Mouse (Mus musculus) intestine, embryonic 15.5 days (tissue): ENCODE results near the gene Cdc40. TPM values are rescaled to one million over a fixed set of nuclear protein-coding genes. Genes with fewer than 3 reads are reported as not detected.

ENCODE experiments used
- ATAC-seq: fragments of 200-750 bp; cut with Nextera tagmentation; 2 replicates; pipeline ENCODE4 v1.8.0; 2017; ENCODE audit warnings: moderate TSS enrichment, moderate library complexity
- H3K27ac ChIP-seq: fragments of 300-500 bp; sonication (generic); 2 replicates; pipeline ENCODE4 v1.5.1; 2015; ENCODE audit warnings: mild to moderate bottlenecking, inconsistent platforms
- H3K27me3 ChIP-seq: fragments of 300-500 bp; sonication (generic); replicated peaks from 2 replicates; pipeline ENCODE4 v1.6.1; 2015; ENCODE audit warnings: inconsistent platforms
- H3K36me3 ChIP-seq: fragments of 300-500 bp; sonication (generic); 2 replicates; pipeline ENCODE4 v1.6.1; 2015; ENCODE audit warnings: inconsistent platforms
- H3K4me1 ChIP-seq: fragments of 300-500 bp; sonication (generic); replicated peaks from 2 replicates; pipeline ENCODE4 v1.6.1; 2015; ENCODE audit warnings: inconsistent platforms
- H3K4me2 ChIP-seq: fragments of 300-500 bp; sonication (generic); replicated peaks from 2 replicates; pipeline ENCODE4 v1.6.1; 2015; ENCODE audit warnings: mild to moderate bottlenecking, inconsistent platforms
- H3K4me3 ChIP-seq: fragments of 300-500 bp; sonication (generic); replicated peaks from 2 replicates; pipeline ENCODE4 v1.5.1; 2015; ENCODE audit warnings: inconsistent platforms
- H3K9ac ChIP-seq: fragments of 300-500 bp; sonication (generic); 2 replicates; pipeline ENCODE4 v1.6.1; 2015; ENCODE audit warnings: inconsistent platforms
- H3K9me3 ChIP-seq: fragments of 300-500 bp; sonication (generic); 2 replicates; pipeline ENCODE4 v1.6.1; 2016; ENCODE audit warnings: inconsistent platforms
- WGBS: fragments of 180-500 bp; shearing (Covaris S2); methylation state at CpG from one replicate; pipeline ENCODE4 v1.1.7; 2015; 5-methylcytosine and 5-hydroxymethylcytosine counted together
- polyA plus RNA-seq: library from polyadenylated mRNA; unstranded; fragments of >200 nt; fragmentation: Nextera tagmentation; extraction: Ambion mirVana; gene quantifications from 2 replicates; pipeline ENCODE4 v1.2.1, GENCODE M21; 2015

Cdc40 gene
- polyA plus RNA-seq, 1 experiment from 2014 or later = 29.7 TPM

- Histone ChIP-seq H3K27me3 (no peaks in the 10 kb centered on the region), H3K27ac (no peak overlapping the region), H3K36me3 (no peaks in the 10 kb centered on the region), H3K9ac (no peak overlapping the region), H3K4me1 (no peaks in the 10 kb centered on the region), H3K4me2 (no peak overlapping the region), H3K4me3 (no peak overlapping the region), H3K9me3 (no peaks in the 10 kb centered on the region)
- ATAC-seq = no peak
- WGBS = 86% methylated on average over 2 of the region's 2 CpGs
Observed at GRCm38 (mm10) chr10:40887316-40887715, 4.2 kb upstream of the Cdc40 start.

DNA sequence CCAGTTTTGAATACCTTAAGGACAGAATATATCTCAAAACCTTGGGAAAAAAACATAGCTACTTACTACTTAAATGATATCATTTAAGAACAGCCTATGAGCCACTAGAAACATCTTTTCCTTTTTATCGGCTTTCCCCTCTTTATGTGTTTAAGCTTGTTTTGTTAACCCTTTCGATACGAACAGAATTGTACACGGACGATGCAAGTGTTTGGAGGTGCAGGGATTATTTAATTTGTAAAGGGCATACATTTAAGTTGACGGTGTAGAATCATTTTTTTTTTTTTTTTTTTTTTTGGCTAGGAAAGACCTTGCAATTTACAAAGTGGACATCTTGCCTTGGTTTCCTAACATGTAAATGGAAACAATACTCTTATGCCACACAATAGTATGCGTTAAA is 2.3 kb upstream of the Cdc40 start:
- Histone ChIP-seq H3K4me3 (no peak overlapping the region), H3K27ac (no peak overlapping the region), H3K9me3 (no peaks in the 10 kb centered on the region), H3K9ac (no peak overlapping the region), H3K4me1 (0 out of 2 replicates have a peak, but pooled peaks cover 2% of the 10 kb centered on the region), H3K36me3 (no peaks in the 10 kb centered on the region), H3K4me2 (no peak overlapping the region), H3K27me3 (no peaks in the 10 kb centered on the region)
- ATAC-seq = no peak
- 69% methylated on average over 7 of the region's 7 CpGs for WGBS

DNA sequence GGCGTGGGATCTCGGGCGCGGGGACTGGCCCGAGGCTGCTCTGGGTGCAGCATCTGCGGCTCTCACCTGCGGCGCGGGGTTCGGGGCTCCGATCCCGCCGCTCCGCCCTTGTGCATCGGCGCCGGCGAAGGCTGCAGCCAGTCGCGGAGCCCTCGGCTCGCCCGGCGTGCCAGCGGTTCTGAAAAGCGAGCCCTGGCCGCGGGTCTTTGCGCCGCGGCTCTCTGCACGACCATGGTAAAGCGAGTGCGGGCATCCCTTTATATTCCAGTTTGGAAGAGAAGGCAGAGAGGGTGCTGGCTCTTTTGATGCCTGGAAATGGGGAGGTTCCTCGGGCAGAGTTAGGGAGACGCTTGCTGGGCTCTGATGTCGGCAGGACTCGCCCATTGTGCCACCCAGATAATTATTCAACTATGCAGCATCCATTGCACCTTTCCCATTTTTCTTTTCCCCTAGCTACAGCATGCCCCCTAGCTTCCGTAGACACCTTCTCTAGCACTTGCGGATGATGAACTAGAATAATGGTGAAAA is 1.2 kb upstream of the Cdc40 start:
- Histone ChIP-seq H3K27ac (peak overlapping the region; percentile 91), H3K4me1 (0 out of 2 replicates have a peak, but pooled peaks cover 2% of the 10 kb centered on the region), H3K4me3 (peak overlapping the region; percentile 90), H3K36me3 (no peaks in the 10 kb centered on the region), H3K4me2 (peak overlapping the region; percentile 89), H3K9me3 (no peaks in the 10 kb centered on the region), H3K9ac (peak overlapping the region; percentile 77), H3K27me3 (no peaks in the 10 kb centered on the region)
- ATAC-seq = no peak
- under 1% methylated on average over 40 of the region's 40 CpGs for WGBS

DNA sequence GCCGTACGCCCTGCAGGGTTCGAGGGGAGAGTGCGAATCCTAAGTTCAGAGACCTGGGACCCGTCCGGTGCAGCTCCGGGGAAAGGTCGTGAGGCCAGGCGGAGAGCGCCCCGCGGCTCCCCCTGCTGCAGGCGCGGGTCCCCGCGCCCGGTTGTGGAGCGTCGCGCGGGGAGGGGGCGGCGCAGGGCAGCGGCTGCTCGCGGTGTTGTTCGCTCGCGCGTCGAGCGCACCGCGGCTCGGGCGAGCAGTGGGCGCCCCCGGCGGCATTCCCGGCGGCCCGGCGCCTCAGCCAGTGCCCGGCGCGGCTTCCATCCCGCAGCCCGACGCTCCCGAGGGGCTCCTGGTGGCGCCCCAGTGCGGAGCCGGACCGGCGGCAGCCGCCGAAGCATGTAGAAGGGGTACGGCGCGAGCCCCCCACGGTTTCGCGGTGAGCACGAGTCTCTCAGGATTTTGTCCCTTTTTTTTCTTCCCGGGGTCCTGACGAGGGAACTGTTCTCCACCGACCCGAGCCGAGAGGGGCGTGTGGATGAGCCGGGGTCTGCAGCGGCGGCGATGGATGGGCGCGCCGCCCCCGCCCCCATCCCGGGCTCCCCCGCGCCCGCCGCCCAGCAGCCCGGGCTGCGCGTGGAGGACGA is 650 bp upstream of the Cdc40 start:
- peak; percentile 89 for ATAC-seq
- peak overlapping the region; percentile 91 for H3K27ac ChIP-seq
- H3K9ac ChIP-seq = peak overlapping the region; percentile 77
- H3K4me1 ChIP-seq = 0 out of 2 replicates have a peak, but pooled peaks cover 2% of the 10 kb centered on the region
- H3K27me3 ChIP-seq = no peaks in the 10 kb centered on the region
- no peaks in the 10 kb centered on the region for H3K9me3 ChIP-seq
- H3K4me3 ChIP-seq = peak overlapping the region; percentile 90
- no peaks in the 10 kb centered on the region for H3K36me3 ChIP-seq
- WGBS = under 1% methylated on average over 86 of the region's 87 CpGs
- H3K4me2 ChIP-seq = peak overlapping the region; percentile 89

GRCm38 (mm10) chr10:40882333-40882732 is 778 bp downstream of the Cdc40 start:
- ATAC-seq = no peak
- 10% methylated on average over 9 of the region's 9 CpGs for WGBS
- no peaks in the 10 kb centered on the region for H3K27me3 ChIP-seq

GRCm38 (mm10) chr10:40881236-40881635 is 1.9 kb downstream of the Cdc40 start:
- H3K36me3 ChIP-seq = no peaks in the 10 kb centered on the region
- no peak overlapping the region for H3K9ac ChIP-seq
- 0 out of 2 replicates have a peak, but pooled peaks cover 2% of the 10 kb centered on the region for H3K4me1 ChIP-seq
- 75% methylated on average over 3 of the region's 3 CpGs for WGBS
- H3K4me2 ChIP-seq = no peak overlapping the region
- no peaks in the 10 kb centered on the region for H3K27me3 ChIP-seq
- H3K27ac ChIP-seq = no peak overlapping the region
- no peaks in the 10 kb centered on the region for H3K9me3 ChIP-seq
- H3K4me3 ChIP-seq = no peak overlapping the region
- ATAC-seq = no peak

More at GRCm38 (mm10) chr10:40882333-40882732, 778 bp downstream of the Cdc40 start:
- peak overlapping the region; percentile 84 for H3K9ac ChIP-seq
- H3K4me2 ChIP-seq = peak overlapping the region; percentile 54
- H3K27ac ChIP-seq = peak overlapping the region; percentile 74
- H3K9me3 ChIP-seq = no peaks in the 10 kb centered on the region
- peak overlapping the region; percentile 90 for H3K4me3 ChIP-seq
- 0 out of 2 replicates have a peak, but pooled peaks cover 2% of the 10 kb centered on the region for H3K4me1 ChIP-seq
- no peaks in the 10 kb centered on the region for H3K36me3 ChIP-seq

DNA sequence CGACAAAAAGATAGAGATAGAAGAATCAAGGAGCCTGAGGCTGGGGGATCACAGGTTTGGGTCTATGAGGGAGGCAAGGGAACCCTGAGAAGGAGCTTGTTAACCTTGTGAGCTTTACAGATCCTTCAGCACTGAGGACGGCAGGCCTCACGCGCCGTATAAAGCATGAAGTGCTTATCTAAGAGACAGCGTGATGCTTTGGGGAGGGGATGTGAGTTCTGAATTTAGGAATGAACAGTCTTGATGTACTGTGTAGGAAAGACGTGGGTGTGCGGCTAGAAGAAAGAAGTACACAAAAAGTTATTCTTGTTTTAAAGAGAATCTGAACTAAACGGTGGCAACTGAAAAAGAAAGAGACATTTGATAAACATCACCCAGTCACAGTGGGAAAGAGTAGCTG is 3.1 kb downstream of the Cdc40 start:
- Histone ChIP-seq H3K9me3 (no peaks in the 10 kb centered on the region), H3K27ac (no peak overlapping the region), H3K4me2 (no peak overlapping the region), H3K4me3 (no peak overlapping the region), H3K36me3 (no peaks in the 10 kb centered on the region), H3K27me3 (no peaks in the 10 kb centered on the region), H3K4me1 (0 out of 2 replicates have a peak, but pooled peaks cover 2% of the 10 kb centered on the region), H3K9ac (no peak overlapping the region)
- no peak for ATAC-seq
- WGBS = 86% methylated on average over 9 of the region's 9 CpGs

- ATAC-seq = no peak
- Histone ChIP-seq H3K27me3 (no peaks in the 10 kb centered on the region), H3K27ac (no peak overlapping the region), H3K9ac (no peak overlapping the region), H3K4me2 (no peak overlapping the region), H3K4me1 (0 out of 2 replicates have a peak, but pooled peaks cover 2% of the 10 kb centered on the region), H3K9me3 (no peaks in the 10 kb centered on the region), H3K4me3 (no peak overlapping the region), H3K36me3 (no peaks in the 10 kb centered on the region)
- 79% methylated on average over 3 of the region's 3 CpGs for WGBS
Observed at GRCm38 (mm10) chr10:40878246-40878645, 4.9 kb downstream of the Cdc40 start.

DNA sequence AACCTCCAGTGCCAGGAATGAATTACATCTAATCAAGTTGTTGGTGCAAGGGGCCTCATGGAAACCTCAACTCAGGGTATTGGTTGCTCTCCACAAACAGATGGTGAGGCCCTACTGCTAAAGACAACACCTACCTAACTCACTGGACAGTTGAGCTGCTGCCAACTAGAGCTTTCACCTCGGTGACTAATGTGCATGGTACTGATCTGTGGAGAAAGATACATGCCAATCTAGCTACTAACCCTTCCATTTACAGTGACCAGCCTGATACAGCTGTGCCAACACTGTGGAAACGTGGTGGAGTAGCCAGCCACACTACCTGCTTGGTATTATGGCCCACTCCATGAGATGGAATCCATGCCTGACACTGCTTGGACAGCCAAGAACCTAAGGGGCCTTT is 11.1 kb downstream of the Cdc40 start:
- no peak for ATAC-seq
- 75% methylated on average over 2 of the region's 2 CpGs for WGBS

DNA sequence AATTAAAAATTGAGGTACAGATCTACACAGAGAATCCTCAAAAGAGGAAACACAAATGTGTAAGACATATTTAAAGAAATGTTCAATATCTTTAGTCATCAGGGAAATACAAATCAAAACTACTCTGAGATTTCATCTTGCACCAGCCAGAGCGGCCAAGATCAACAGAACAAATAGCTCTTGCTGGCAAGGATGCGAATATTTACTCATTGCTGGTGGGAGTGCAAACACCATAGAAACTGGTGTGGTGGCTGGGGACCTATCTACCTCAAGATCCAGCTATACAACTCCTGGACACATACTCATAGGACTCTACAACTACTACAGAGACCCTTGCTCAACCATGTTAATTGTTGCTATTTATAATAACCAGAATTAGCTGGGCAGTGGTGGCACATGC is 11.8 kb downstream of the Cdc40 start:
- H3K9me3 ChIP-seq = no peaks in the 10 kb centered on the region
- H3K36me3 ChIP-seq = no peaks in the 10 kb centered on the region
- no peaks in the 10 kb centered on the region; the same call in 1 of the 2 replicates for H3K4me1 ChIP-seq
- no peak overlapping the region for H3K9ac ChIP-seq
- no peak overlapping the region for H3K4me3 ChIP-seq
- 75% methylated on average over 2 of the region's 2 CpGs for WGBS
- no peak overlapping the region for H3K27ac ChIP-seq
- ATAC-seq = no peak
- H3K4me2 ChIP-seq = no peak overlapping the region
- no peaks in the 10 kb centered on the region for H3K27me3 ChIP-seq

More for the DNA sequence above, 11.1 kb downstream of the Cdc40 start:
- no peaks in the 10 kb centered on the region; the same call in 1 of the 2 replicates for H3K4me1 ChIP-seq
- no peak overlapping the region for H3K4me2 ChIP-seq
- no peak overlapping the region for H3K27ac ChIP-seq
- H3K36me3 ChIP-seq = no peaks in the 10 kb centered on the region
- no peaks in the 10 kb centered on the region for H3K9me3 ChIP-seq
- no peaks in the 10 kb centered on the region for H3K27me3 ChIP-seq
- H3K4me3 ChIP-seq = no peak overlapping the region
- no peak overlapping the region for H3K9ac ChIP-seq

DNA sequence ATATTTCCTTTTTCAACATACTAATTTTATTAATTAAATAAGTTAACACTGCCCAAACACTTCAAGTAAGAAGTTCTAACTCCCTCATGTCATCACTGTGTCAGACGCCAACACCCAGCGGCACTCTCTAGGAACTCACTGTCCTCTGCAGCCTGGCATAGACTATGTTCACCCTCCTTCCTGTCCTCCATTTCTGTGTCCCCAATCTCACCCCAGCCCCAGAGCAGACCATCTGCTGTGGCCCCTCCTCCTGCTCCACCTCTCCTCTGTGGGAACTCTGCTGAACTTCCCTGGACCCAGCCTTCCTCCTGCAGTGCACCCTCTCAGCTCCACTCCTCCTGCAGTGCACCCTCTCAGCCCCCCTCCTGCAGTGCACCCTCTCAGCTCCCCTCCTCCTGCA is 15.0 kb downstream of the Cdc40 start:
- no peaks in the 10 kb centered on the region for H3K36me3 ChIP-seq
- H3K27me3 ChIP-seq = no peaks in the 10 kb centered on the region
- WGBS = 88% methylated on average over 2 of the region's 2 CpGs
- no peaks in the 10 kb centered on the region; the same call in 1 of the 2 replicates for H3K4me1 ChIP-seq
- ATAC-seq = no peak
- no peak overlapping the region for H3K9ac ChIP-seq
- no peak overlapping the region for H3K4me2 ChIP-seq
- H3K4me3 ChIP-seq = no peak overlapping the region
- H3K27ac ChIP-seq = no peak overlapping the region
- no peaks in the 10 kb centered on the region for H3K9me3 ChIP-seq

DNA sequence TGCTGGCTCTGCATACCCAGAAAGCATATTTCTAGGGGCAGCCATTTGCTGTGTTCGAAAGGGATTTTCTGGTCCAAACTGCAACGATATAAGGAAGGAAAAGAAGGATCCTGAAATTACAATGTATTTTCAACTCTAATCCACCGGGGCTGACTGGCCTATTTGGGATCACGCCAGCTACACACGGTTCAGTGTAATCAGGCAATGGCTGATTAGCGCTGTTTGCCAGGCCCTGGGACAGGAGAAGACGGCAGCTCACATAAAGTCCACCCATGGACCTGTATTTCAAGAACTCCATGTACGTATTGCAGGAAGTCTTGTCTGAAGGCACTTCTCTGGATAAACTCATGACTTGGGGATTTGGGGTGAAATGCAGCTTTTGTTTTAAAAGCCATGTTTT is 25.5 kb downstream of the Cdc40 start:
- no peak overlapping the region for H3K4me2 ChIP-seq
- H3K9ac ChIP-seq = no peak overlapping the region
- H3K4me1 ChIP-seq = no peaks in the 10 kb centered on the region
- ATAC-seq = no peak
- H3K4me3 ChIP-seq = no peak overlapping the region
- no peaks in the 10 kb centered on the region for H3K36me3 ChIP-seq
- 80% methylated on average over 8 of the region's 8 CpGs for WGBS
- no peak overlapping the region for H3K27ac ChIP-seq
- H3K27me3 ChIP-seq = no peaks in the 10 kb centered on the region
- H3K9me3 ChIP-seq = no peaks in the 10 kb centered on the region

GRCm38 (mm10) chr10:40856703-40857102 is 26.4 kb downstream of the Cdc40 start:
- Histone ChIP-seq H3K27me3 (no peaks in the 10 kb centered on the region), H3K9me3 (no peaks in the 10 kb centered on the region), H3K9ac (no peak overlapping the region), H3K27ac (no peak overlapping the region), H3K4me1 (no peaks in the 10 kb centered on the region), H3K36me3 (no peaks in the 10 kb centered on the region), H3K4me2 (no peak overlapping the region), H3K4me3 (no peak overlapping the region)
- 89% methylated on average over 7 of the region's 7 CpGs for WGBS
- no peak for ATAC-seq
